Mouse (Mus musculus): ENCODE measurements at regions not wholly inside any gene's neighbourhood (a gene's known extent, or its start where the extent isn't known, plus 50 kb on each side); places are given as distances from the start of the nearest gene placed in this dataset.

DNA sequence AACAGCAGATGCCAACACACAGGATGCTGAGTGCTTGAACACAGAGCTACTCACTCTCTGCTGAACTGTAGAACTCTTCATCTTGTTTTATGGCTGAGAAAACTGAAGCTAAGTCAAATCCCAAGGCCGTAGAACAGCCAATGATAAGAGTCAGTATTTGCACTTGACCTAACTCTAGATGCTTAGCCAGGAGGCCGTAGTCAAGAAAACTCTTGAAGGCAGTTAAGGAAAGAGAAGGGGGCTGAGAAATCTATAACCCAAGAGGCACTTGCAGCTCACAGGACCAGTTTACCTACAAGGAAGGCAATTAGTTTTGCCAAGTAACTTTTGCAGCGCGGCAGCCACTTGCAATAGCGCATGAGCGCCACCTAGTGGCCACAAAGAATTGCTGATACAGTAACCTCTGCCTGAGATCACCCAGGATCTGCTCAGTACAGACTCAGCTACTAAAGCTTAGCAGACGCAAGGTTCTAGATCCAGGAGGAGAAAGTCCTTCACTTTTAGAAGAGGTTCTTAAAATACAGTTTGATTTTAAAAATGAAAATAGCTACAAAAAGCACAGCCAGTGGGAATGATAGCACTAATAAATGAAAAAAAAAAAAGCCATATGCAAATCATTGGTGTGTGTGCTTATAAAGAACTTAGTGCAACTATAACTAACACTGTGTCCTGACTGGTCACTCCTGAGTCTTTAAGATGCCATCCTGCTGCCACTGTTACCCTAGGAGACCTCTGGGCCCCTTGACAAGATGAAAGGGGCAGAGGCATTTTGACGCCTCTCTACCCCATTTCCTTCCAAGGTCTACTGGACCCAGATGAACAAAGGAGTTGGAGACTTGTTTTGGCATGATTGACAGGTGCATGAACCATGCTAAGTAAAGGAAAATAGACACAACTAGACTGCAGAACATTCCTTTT is 149.5 kb downstream of the Setd4 start:
- TF ChIP-seq CTCF (IDR thresholded peaks at IDR 0.05; ENCODE audit: borderline replicate concordance, insufficient read depth, low read length) (peak; percentile 79), POLR2A (IDR thresholded peaks at IDR 0.05; ENCODE audit: low read depth, low read length) (no peak)

All from embryonic fibroblast, embryonic 13.5 days (primary cell).